In genomic region chr11:81588630-81589029, GRCm38 (mm10) we compare ENCODE assay signal across 9 mouse cellular contexts.
DNase-seq lines count a peak whose midpoint lies in the region; ATAC-seq and TF ChIP-seq lines count a peak whose summit lies in the region.
"Had no signal": no experiment of that assay in that cellular context is flagged by ENCODE, and none has a peak within 500 bp of the region (broad histone marks: within the 10 kb centered on the region; RNA-seq: fewer than 3 reads in every experiment).

No protein-coding gene starts in this region.

- no peak for TF ChIP-seq POLR2A in limb, embryonic 14.5 days (IDR thresholded peaks at IDR 0.05; ENCODE audit: borderline replicate concordance, extremely low read depth, insufficient read depth, insufficient read length)

- no peaks in the 10 kb centered on the region for H3K36me3 ChIP-seq in limb, embryonic 14.5 days (ENCODE audit: control insufficient read depth, insufficient read depth, low read length)
- no peaks in the 10 kb centered on the region for H3K36me3 ChIP-seq in neural tube, embryonic 13.5 days
- H3K36me3 ChIP-seq: embryonic facial prominence, embryonic 13.5 days had no signal

- no peaks in the 10 kb centered on the region for H3K27me3 ChIP-seq in limb, embryonic 14.5 days (ENCODE audit: control insufficient read depth, insufficient read depth, low read length)
- no peaks in the 10 kb centered on the region for H3K27me3 ChIP-seq in neural tube, embryonic 13.5 days
- H3K27me3 ChIP-seq: embryonic facial prominence, embryonic 13.5 days had no signal

- WGBS in limb, embryonic 14.5 days, result 11% methylated on average over 10 of the region's 10 CpGs
- 11% methylated on average over 10 of the region's 10 CpGs for WGBS in neural tube, embryonic 13.5 days

- no peak overlapping the region for H3K4me3 ChIP-seq in limb, embryonic 14.5 days (replicated peaks; ENCODE audit: low read length)
- no peak overlapping the region for H3K4me3 ChIP-seq in neural tube, embryonic 13.5 days
- H3K4me3 ChIP-seq: embryonic facial prominence, embryonic 13.5 days had no signal

- H3K4me2 ChIP-seq in limb, embryonic 14.5 days (replicated peaks; ENCODE audit: low read depth, low read length, severe bottlenecking), result no peak overlapping the region
- no peak overlapping the region for H3K4me2 ChIP-seq in neural tube, embryonic 13.5 days
- H3K4me2 ChIP-seq: embryonic facial prominence, embryonic 13.5 days had no signal

- H3K27ac ChIP-seq in limb, embryonic 14.5 days (replicated peaks; ENCODE audit: low read depth, low read length), result no peak overlapping the region
- H3K27ac ChIP-seq in neural tube, embryonic 13.5 days (replicated peaks), result peak overlapping the region; percentile 59; the same call in 1 of the 2 replicates
- H3K27ac ChIP-seq: embryonic facial prominence, embryonic 13.5 days had no signal

- no peaks in the 10 kb centered on the region for H3K4me1 ChIP-seq in limb, embryonic 14.5 days (ENCODE audit: control insufficient read depth, insufficient read depth, low read length)
- peaks cover 23% of the 10 kb centered on the region for H3K4me1 ChIP-seq in neural tube, embryonic 13.5 days (replicated peaks)
- H3K4me1 ChIP-seq: embryonic facial prominence, embryonic 13.5 days had no signal

- H3K9me3 ChIP-seq in limb, embryonic 14.5 days (ENCODE audit: control insufficient read depth, low read length), result no peaks in the 10 kb centered on the region
- no peaks in the 10 kb centered on the region for H3K9me3 ChIP-seq in neural tube, embryonic 13.5 days
- H3K9me3 ChIP-seq: embryonic facial prominence, embryonic 13.5 days had no signal

- no peak overlapping the region for H3K9ac ChIP-seq in limb, embryonic 14.5 days (ENCODE audit: low read depth, low read length, severe bottlenecking)
- no peak overlapping the region for H3K9ac ChIP-seq in neural tube, embryonic 13.5 days
- H3K9ac ChIP-seq: embryonic facial prominence, embryonic 13.5 days had no signal

- DNase-seq in 3134 (ENCODE audit: extremely low read depth, insufficient read length, low spot score), result peak; percentile 16
- DNase-seq in R1 (ENCODE audit: low read depth, low spot score), result peak; percentile 70
- DNase-seq in cerebellum, postnatal 36 days, result peak; percentile 86 to 87
- peak; percentile 31 for DNase-seq in gastrocnemius, adult 8-10 months (ENCODE audit: low spot score in 2 of 2)
- peak; percentile 31 to 68 for DNase-seq in kidney, adult 8-10 months
- peak; percentile 24 for DNase-seq in limb, embryonic 14.5 days (ENCODE audit: low spot score)
- DNase-seq in urinary bladder, postnatal 14 days (ENCODE audit: low spot score), result peak; percentile 60

- no peak for ATAC-seq in limb, embryonic 14.5 days (ENCODE audit: low FRiP score, low read depth)
- no peak for ATAC-seq in neural tube, embryonic 13.5 days (ENCODE audit: low read depth)

Comparison
In these comparisons a context has a peak if more than half of its experiments do, and no peak if none do; other contexts are left out.
1. DNase-seq: peak in every context shown above with its lines; median percentile 86 in cerebellum, postnatal 36 days; 70 in R1; 60 in urinary bladder, postnatal 14 days; 50 in kidney, adult 8-10 months; 31 in gastrocnemius, adult 8-10 months; 24 in limb, embryonic 14.5 days; 16 in 3134.